In the genomic region with DNA sequence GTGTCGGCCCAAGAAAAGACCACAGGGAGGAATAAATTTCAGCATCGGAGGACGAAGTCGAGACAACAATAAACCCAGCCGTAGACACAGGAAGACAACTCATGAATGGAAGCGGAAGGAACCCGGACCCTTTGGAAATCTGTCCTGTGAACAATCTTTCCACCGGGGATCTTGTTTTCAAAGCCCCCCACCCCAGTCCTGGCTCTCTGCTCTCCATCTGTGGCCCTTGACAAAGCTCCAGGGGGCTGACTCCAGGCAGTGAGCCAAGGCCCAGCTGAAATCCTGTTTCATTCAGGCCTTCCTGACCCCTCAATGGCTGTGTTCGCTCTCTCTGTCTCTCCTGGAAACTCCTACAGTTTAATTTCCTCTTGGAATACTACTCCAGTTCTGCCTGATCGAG, we compare ENCODE assay signal across 13 mouse cellular contexts.
DNase-seq lines count a peak whose midpoint lies in the region; ATAC-seq lines count a peak whose summit lies in the region.
"Had no signal": no experiment of that assay in that cellular context is flagged by ENCODE, and none has a peak within 500 bp of the region (broad histone marks: within the 10 kb centered on the region; RNA-seq: fewer than 3 reads in every experiment).

No protein-coding gene starts in this region.

- no peaks in the 10 kb centered on the region for H3K27me3 ChIP-seq in kidney, embryonic 14.5 days (ENCODE audit: control insufficient read depth, insufficient read depth, low read length)
- H3K27me3 ChIP-seq: CH12.LX; limb, embryonic 15.5 days; megakaryocyte, embryonic 14.5 days had no signal

- H3K4me2 ChIP-seq in kidney, embryonic 14.5 days (replicated peaks; ENCODE audit: low read depth, low read length), result no peak overlapping the region
- H3K4me2 ChIP-seq: limb, embryonic 15.5 days had no signal

- peaks cover 7% of the 10 kb centered on the region; the same call in 1 of the 2 replicates for H3K4me1 ChIP-seq in kidney, embryonic 14.5 days (ENCODE audit: control insufficient read depth, insufficient read depth, low read length)

- no peak overlapping the region for H3K4me3 ChIP-seq in kidney, embryonic 14.5 days (ENCODE audit: low read length)
- H3K4me3 ChIP-seq: limb, embryonic 15.5 days; megakaryocyte, embryonic 14.5 days had no signal

- H3K9me3 ChIP-seq in kidney, embryonic 14.5 days (ENCODE audit: control insufficient read depth, low read length), result no peaks in the 10 kb centered on the region; the same call in 1 of the 2 replicates
- H3K9me3 ChIP-seq: limb, embryonic 15.5 days had no signal

- 0 out of 2 replicates have a peak, but pooled peaks have one; percentile 21 for ATAC-seq in kidney, embryonic 14.5 days (ENCODE audit: low FRiP score, low TSS enrichment)
- no peak for ATAC-seq in granulocyte monocyte progenitor cell, adult 5-6 weeks (replicated peaks; ENCODE audit: poor library complexity, severe bottlenecking)

- H3K36me3 ChIP-seq in kidney, embryonic 14.5 days (ENCODE audit: control insufficient read depth, insufficient read depth, low read length), result peaks cover 19% of the 10 kb centered on the region

- H3K27ac ChIP-seq in kidney, embryonic 14.5 days (ENCODE audit: low read depth, low read length), result peak overlapping the region; percentile 57; the same call in 1 of the 2 replicates
- H3K27ac ChIP-seq: limb, embryonic 15.5 days had no signal

- intact Hi-C loops in left cerebral cortex, postnatal 36 days (cut with DNase I), result no loop called here

- no peak for DNase-seq in kidney, adult 8-10 months
- DNase-seq in right cerebral cortex, postnatal 10 days (ENCODE audit: low spot score in 2 of 2), result peak; percentile 36 to 66
- DNase-seq in right cerebral cortex, postnatal 14 days, result no peak
- peak; percentile 74 for DNase-seq in heart, postnatal 4 days
- DNase-seq in thymus, postnatal 25 days, result no peak
- no peak for DNase-seq in left cerebral cortex, postnatal 36 days (ENCODE audit: low spot score in 2 of 2)
- DNase-seq: cerebellum, adult 11 months; thymus, adult 2 months had no signal

- no peak overlapping the region for H3K9ac ChIP-seq in kidney, embryonic 14.5 days (ENCODE audit: low read depth, low read length)
- H3K9ac ChIP-seq: limb, embryonic 15.5 days had no signal

- WGBS in kidney, embryonic 14.5 days, result 49% methylated on average over 10 of the region's 10 CpGs

Comparison
In these comparisons a context has a peak if more than half of its experiments do, and no peak if none do; other contexts are left out.
1. DNase-seq: peak in right cerebral cortex, postnatal 10 days (2 of 2) and heart, postnatal 4 days (single experiment); none in kidney, adult 8-10 months (0 of 2), right cerebral cortex, postnatal 14 days (single experiment), thymus, postnatal 25 days (single experiment) and left cerebral cortex, postnatal 36 days (0 of 2).